Mouse (Mus musculus): ENCODE results near the gene Ccdc3.

DNA sequence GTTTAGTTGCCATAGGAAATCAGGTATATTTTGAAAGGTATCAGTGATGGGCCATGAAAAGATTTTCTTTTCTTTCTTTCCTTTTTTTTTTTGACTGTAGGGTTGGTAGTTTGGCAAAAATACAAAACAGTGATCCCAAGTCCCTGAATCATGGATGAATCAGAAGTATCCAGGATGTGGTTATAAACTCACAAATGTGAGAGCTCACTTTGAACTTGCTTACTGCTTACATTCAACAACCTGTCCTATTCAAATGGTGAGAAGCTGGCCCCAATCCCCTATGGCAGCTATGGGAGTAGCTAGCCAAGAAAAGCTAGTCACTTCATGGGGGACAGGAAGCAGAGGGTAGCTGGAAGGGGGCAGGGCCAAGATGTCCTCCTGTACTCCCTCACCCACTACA, 37.1 kb downstream of the Ccdc3 start:
- TF ChIP-seq GATA1 (IDR thresholded peaks at IDR 0.05; ENCODE audit: borderline replicate concordance, low read length) = no peak
- no peak for TF ChIP-seq FLI1 (IDR thresholded peaks at IDR 0.05; ENCODE audit: low read length)
